Mouse (Mus musculus) liver, postnatal 0 days (tissue): Measurements from ENCODE around the gene Gm5751.

Experiments used
- CTCF ChIP-seq: sonication (generic); IDR thresholded peaks from 2 replicates; pipeline ENCODE4 v1.5.1; 2016; ENCODE audit warnings: antibody characterized with exemption, low read depth
- EP300 ChIP-seq: IDR thresholded peaks from 2 replicates; pipeline ENCODE4 v1.6.1; 2016; ENCODE audit warnings: antibody characterized with exemption, low read depth, mild to moderate bottlenecking

GRCm38 (mm10) chrX:8884336-8884735 lies 10.3 kb downstream of the Gm5751 start:
- TF ChIP-seq EP300 (no peak), CTCF (no peak)
